Mouse (Mus musculus): ENCODE results near the gene Kir3dl1.
"Not testable (repeated sequence)": the region's sequence is repeated elsewhere in the genome, so short reads cannot be mapped to it uniquely, and the experiment has no call there.

Kir3dl1 gene

GRCm38 (mm10) chrX:136517699-136518098, at the start of gene Kir3dl1:
Gene Kir3dl1, plus strand, starts transcription at chrX:136517999.
- not testable (repeated sequence) for DNase-seq

DNA sequence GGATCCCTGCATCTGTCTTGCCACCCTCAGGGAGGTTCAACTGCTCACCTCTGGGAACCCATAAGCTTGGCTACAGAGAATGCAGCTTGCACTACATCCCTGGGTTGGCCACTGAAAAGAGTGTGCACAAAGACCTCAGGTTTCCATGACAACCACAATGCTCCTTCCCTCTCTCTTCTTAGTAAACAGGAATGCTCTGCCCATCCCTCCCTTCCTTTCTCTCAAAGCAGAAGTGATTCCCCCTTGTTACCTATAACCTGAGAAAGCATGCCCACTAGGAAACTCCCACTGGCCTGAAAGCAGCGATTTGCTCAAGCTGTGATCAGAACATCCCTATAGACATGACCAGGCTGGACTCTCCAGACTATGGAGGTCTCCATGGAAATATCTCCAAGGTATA, 26.2 kb downstream of the Kir3dl1 start, which contains the start of gene Kir3dl2:
Gene Kir3dl2 (minus strand): TSS at position 101 of the 400 bp plus-strand sequence.
- not testable (repeated sequence) for DNase-seq

DNA sequence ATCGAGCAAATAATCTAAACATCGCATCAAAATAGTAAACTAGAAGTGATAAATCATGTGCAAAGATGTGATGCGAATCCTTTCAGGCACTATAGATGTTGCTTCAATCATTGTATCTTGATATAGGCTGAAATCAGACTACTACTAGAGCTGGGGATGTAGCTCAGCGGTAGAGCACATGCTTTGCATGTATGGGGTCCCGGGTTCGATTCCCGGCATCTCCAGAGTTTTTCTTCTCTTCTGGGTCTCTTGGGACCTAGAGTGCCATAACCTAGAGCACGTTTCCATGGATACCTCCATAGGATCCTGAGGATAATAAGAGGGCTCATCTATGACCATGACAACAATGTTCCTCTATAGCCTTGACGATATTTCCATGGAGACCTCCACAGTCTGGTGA, 51.3 kb downstream of the Kir3dl1 start:
- DNase-seq = not testable (repeated sequence)

Data from kidney, postnatal 10 days (tissue).